Mouse (Mus musculus): ENCODE data around the gene Wdr73. TPM values are rescaled to one million over a fixed set of nuclear protein-coding genes. Genes with fewer than 3 reads are reported as not detected.

Wdr73 gene
- polyA plus RNA-seq, 2 experiments, result 22.6 to 23.1 TPM

DNA sequence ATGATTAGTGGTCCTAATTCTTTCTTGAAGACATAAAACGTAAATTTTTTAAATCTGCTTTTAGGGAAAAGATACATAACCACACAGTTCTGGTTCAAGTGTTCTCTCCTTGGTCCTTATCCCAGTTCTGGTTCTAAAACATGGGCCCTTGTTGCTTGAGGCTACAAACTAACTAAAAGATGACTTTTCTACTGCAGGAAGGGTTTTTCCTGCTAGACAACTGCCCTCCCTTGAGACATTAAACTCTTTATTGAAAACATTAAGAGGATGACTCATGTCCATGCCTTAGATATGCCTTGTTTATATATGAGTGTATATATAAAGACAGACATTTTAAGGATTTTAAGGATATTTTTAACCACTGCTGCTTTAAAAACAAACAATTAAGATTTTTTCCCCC lies 57.9 kb downstream of the Wdr73 start:
- H3K4me2 ChIP-seq (replicated peaks; ENCODE audit: low read depth, low read length, severe bottlenecking), result no peak overlapping the region
- H3K4me1 ChIP-seq (ENCODE audit: control insufficient read depth, insufficient read depth, low read length), result no peaks in the 10 kb centered on the region
- no peak overlapping the region for H3K4me3 ChIP-seq (replicated peaks; ENCODE audit: low read length)
- H3K27me3 ChIP-seq (ENCODE audit: control insufficient read depth, insufficient read depth, low read length), result no peaks in the 10 kb centered on the region
- no peak overlapping the region for H3K9ac ChIP-seq (ENCODE audit: low read depth, low read length, severe bottlenecking)
- H3K9me3 ChIP-seq (ENCODE audit: control insufficient read depth, low read length), result no peaks in the 10 kb centered on the region
- no peak for ATAC-seq (ENCODE audit: low FRiP score, low read depth)
- H3K36me3 ChIP-seq (ENCODE audit: control insufficient read depth, insufficient read depth, low read length), result no peaks in the 10 kb centered on the region
- 87% methylated on average over 1 of the region's 1 CpGs for WGBS
- DNase-seq (ENCODE audit: low spot score), result no peak
- no peak overlapping the region for H3K27ac ChIP-seq (replicated peaks; ENCODE audit: low read depth, low read length)
- no peak for TF ChIP-seq POLR2A (IDR thresholded peaks at IDR 0.05; ENCODE audit: borderline replicate concordance, extremely low read depth, insufficient read depth, insufficient read length)

DNA sequence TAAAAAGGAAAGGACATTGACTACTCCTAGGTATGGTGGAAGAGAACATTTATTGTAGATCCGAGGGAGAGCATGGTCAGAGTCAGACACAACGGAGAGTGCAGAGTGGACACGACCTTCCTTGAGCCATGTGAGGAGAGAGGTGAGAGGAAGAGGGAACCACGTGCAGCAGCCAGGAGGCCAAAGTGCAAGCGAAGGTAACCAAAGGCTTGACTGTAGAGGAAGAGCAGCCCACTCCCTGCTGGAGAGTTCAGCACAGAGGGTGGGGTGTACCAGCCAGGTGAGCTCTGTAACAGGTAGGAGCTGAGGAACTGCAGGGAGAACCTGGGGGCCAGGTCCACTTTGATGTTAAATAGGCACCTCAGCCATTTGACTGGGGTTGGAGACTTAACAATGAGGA lies 58.9 kb downstream of the Wdr73 start:
- H3K4me1 ChIP-seq (ENCODE audit: control insufficient read depth, insufficient read depth, low read length), result no peaks in the 10 kb centered on the region

DNA sequence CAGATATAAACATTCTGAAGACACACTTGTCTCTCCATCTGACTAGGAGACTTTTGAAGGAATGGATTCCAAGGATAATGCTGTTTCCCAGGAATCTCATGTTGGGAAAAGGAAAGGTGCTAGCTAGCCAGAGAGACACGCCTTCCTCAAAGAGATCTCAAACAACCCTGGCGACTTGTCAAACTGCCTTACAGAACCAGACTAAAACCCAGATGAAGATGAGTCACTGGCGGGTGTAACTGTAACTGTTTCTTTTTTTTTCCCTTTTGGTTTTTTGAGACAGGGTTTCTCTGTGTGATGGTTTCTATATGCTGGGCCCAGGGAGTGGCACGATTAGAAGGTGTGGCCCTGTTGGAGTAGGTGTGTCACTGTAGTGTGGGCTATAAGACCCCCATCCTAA lies 60.1 kb downstream of the Wdr73 start:
- H3K4me3 ChIP-seq (replicated peaks; ENCODE audit: low read length), result no peak overlapping the region
- no peaks in the 10 kb centered on the region for H3K9me3 ChIP-seq (ENCODE audit: control insufficient read depth, low read length)
- no peaks in the 10 kb centered on the region for H3K4me1 ChIP-seq (ENCODE audit: control insufficient read depth, insufficient read depth, low read length)
- no peaks in the 10 kb centered on the region for H3K36me3 ChIP-seq (ENCODE audit: control insufficient read depth, insufficient read depth, low read length)
- no peaks in the 10 kb centered on the region for H3K27me3 ChIP-seq (ENCODE audit: control insufficient read depth, insufficient read depth, low read length)
- WGBS, result 76% methylated on average over 4 of the region's 4 CpGs
- no peak overlapping the region for H3K27ac ChIP-seq (replicated peaks; ENCODE audit: low read depth, low read length)
- no peak overlapping the region for H3K9ac ChIP-seq (ENCODE audit: low read depth, low read length, severe bottlenecking)
- ATAC-seq (ENCODE audit: low FRiP score, low read depth) (no peak), DNase-seq (ENCODE audit: low spot score) (no peak)
- no peak for TF ChIP-seq POLR2A (IDR thresholded peaks at IDR 0.05; ENCODE audit: borderline replicate concordance, extremely low read depth, insufficient read depth, insufficient read length)
- H3K4me2 ChIP-seq (replicated peaks; ENCODE audit: low read depth, low read length, severe bottlenecking), result no peak overlapping the region

More for the DNA sequence above, 58.9 kb downstream of the Wdr73 start:
- no peaks in the 10 kb centered on the region for H3K9me3 ChIP-seq (ENCODE audit: control insufficient read depth, low read length)
- no peak overlapping the region for H3K9ac ChIP-seq (ENCODE audit: low read depth, low read length, severe bottlenecking)
- ATAC-seq (ENCODE audit: low FRiP score, low read depth) (no peak), DNase-seq (ENCODE audit: low spot score) (no peak)
- H3K27ac ChIP-seq (replicated peaks; ENCODE audit: low read depth, low read length), result no peak overlapping the region
- no peaks in the 10 kb centered on the region for H3K27me3 ChIP-seq (ENCODE audit: control insufficient read depth, insufficient read depth, low read length)
- no peak for TF ChIP-seq POLR2A (IDR thresholded peaks at IDR 0.05; ENCODE audit: borderline replicate concordance, extremely low read depth, insufficient read depth, insufficient read length)
- no peak overlapping the region for H3K4me2 ChIP-seq (replicated peaks; ENCODE audit: low read depth, low read length, severe bottlenecking)
- H3K4me3 ChIP-seq (replicated peaks; ENCODE audit: low read length), result no peak overlapping the region
- H3K36me3 ChIP-seq (ENCODE audit: control insufficient read depth, insufficient read depth, low read length), result no peaks in the 10 kb centered on the region
- WGBS, result 68% methylated on average over 5 of the region's 5 CpGs

Other genes starting within 250 kb of the Wdr73 start
- 18.6 and 24.4 TPM in 2 replicates for gene Crtc3, start 212.4 kb downstream of the Wdr73 start, polyA plus RNA-seq (2012; rRNA removed)
- 26.4 and 29.9 TPM in 2 replicates for gene Crtc3, start 212.4 kb downstream of the Wdr73 start, polyA plus RNA-seq (2014; fragmentation: Nextera tagmentation; extraction: Ambion mirVana)
- 43.9 and 48.4 TPM in 2 replicates for gene Iqgap1, start 75.3 kb downstream of the Wdr73 start, polyA plus RNA-seq (2012; rRNA removed)
- 88.5 and 93.2 TPM in 2 replicates for gene Iqgap1, start 75.3 kb downstream of the Wdr73 start, polyA plus RNA-seq (2014; fragmentation: Nextera tagmentation; extraction: Ambion mirVana)
- 17.3 and 19.8 TPM in 2 replicates for gene Zscan2, start 40.3 kb downstream of the Wdr73 start, polyA plus RNA-seq (2012; rRNA removed)
- 2.7 and 2.8 TPM in 2 replicates for gene Zscan2, start 40.3 kb downstream of the Wdr73 start, polyA plus RNA-seq (2014; fragmentation: Nextera tagmentation; extraction: Ambion mirVana)
- 8.3 and 8.5 TPM in 2 replicates for gene Nmb, start 3.8 kb upstream of the Wdr73 start, polyA plus RNA-seq (2012; rRNA removed)
- gene Nmb, start 3.8 kb upstream of the Wdr73 start, polyA plus RNA-seq (2014; fragmentation: Nextera tagmentation; extraction: Ambion mirVana), result 4.9 and 8.1 TPM in 2 replicates
- gene Sec11a, start 46.5 kb upstream of the Wdr73 start, polyA plus RNA-seq (2012; rRNA removed), result 158 and 177 TPM in 2 replicates
- gene Sec11a, start 46.5 kb upstream of the Wdr73 start, polyA plus RNA-seq (2014; fragmentation: Nextera tagmentation; extraction: Ambion mirVana), result 189 and 224 TPM in 2 replicates
- 24.3 and 31.6 TPM in 2 replicates for gene Zfp592, start 92.4 kb upstream of the Wdr73 start, polyA plus RNA-seq (2012; rRNA removed)
- 13.7 and 16.1 TPM in 2 replicates for gene Zfp592, start 92.4 kb upstream of the Wdr73 start, polyA plus RNA-seq (2014; fragmentation: Nextera tagmentation; extraction: Ambion mirVana)
- 3.4 and 3.5 TPM in 2 replicates for gene Alpk3, start 156.3 kb upstream of the Wdr73 start, polyA plus RNA-seq (2012; rRNA removed)
- 3.2 and 3.9 TPM in 2 replicates for gene Alpk3, start 156.3 kb upstream of the Wdr73 start, polyA plus RNA-seq (2014; fragmentation: Nextera tagmentation; extraction: Ambion mirVana)
- gene Slc28a1, start 213.5 kb upstream of the Wdr73 start, polyA plus RNA-seq (2012; rRNA removed), result 0.26 and 0.40 TPM in 2 replicates
- gene Slc28a1, start 213.5 kb upstream of the Wdr73 start, polyA plus RNA-seq (2014; fragmentation: Nextera tagmentation; extraction: Ambion mirVana), result 0.06 TPM in 1 of 2 replicates, not detected in the other

All from limb, embryonic 14.5 days (tissue).